Mouse (Mus musculus) hindbrain, embryonic 14.5 days (tissue): ENCODE data around the gene Slc1a4. TPM values are rescaled to one million over a fixed set of nuclear protein-coding genes. Genes with fewer than 3 reads are reported as not detected.

Experiments used
- ATAC-seq: fragments of 200-750 bp; cut with Nextera tagmentation; 2 replicates; pipeline ENCODE4 v1.8.0; 2017; ENCODE audit warnings: moderate number of reproducible peaks, mild to moderate bottlenecking, moderate TSS enrichment, moderate library complexity; ENCODE audit not compliant: low FRiP score
- DNase-seq: peaks from one replicate; pipeline ENCODE4 v3.0.0-alpha.2; 2015; ENCODE audit warnings: low spot score
- H3K27ac ChIP-seq: fragments of 300-500 bp; sonication (generic); 2 replicates; pipeline ENCODE4 v1.5.1; 2014; ENCODE audit warnings: mild to moderate bottlenecking, moderate library complexity
- H3K27me3 ChIP-seq: fragments of 300-500 bp; sonication (generic); 2 replicates; pipeline ENCODE4 v1.6.1; 2014; ENCODE audit warnings: mild to moderate bottlenecking, low read length, mixed read lengths; ENCODE audit not compliant: control insufficient read depth, insufficient read depth
- H3K36me3 ChIP-seq: fragments of 300-500 bp; sonication (generic); replicated peaks from 2 replicates; pipeline ENCODE4 v1.6.1; 2014; ENCODE audit not compliant: control insufficient read depth, insufficient read depth
- H3K4me1 ChIP-seq: fragments of 300-500 bp; sonication (generic); replicated peaks from 2 replicates; pipeline ENCODE4 v1.6.1; 2014; ENCODE audit warnings: antibody characterized with exemption, low read length, mixed read lengths; ENCODE audit not compliant: control insufficient read depth, insufficient read depth
- H3K4me2 ChIP-seq: fragments of 300-500 bp; sonication (generic); replicated peaks from 2 replicates; pipeline ENCODE4 v1.6.1; 2014; ENCODE audit warnings: mild to moderate bottlenecking, moderate library complexity
- H3K4me3 ChIP-seq: fragments of 300-500 bp; sonication (generic); replicated peaks from 2 replicates; pipeline ENCODE4 v1.5.1; 2014; ENCODE audit warnings: mild to moderate bottlenecking, low read length
- H3K9ac ChIP-seq: fragments of 300-500 bp; sonication (generic); 2 replicates; pipeline ENCODE4 v1.6.1; 2014
- H3K9me3 ChIP-seq: fragments of 300-500 bp; sonication (generic); 2 replicates; pipeline ENCODE4 v1.6.1; 2016; ENCODE audit warnings: low read length; ENCODE audit not compliant: control insufficient read depth
- WGBS: fragments of 180-500 bp; shearing (Covaris S2); extraction: QIAGEN DNeasy Blood & Tissue Kit; methylation state at CpG from one replicate; pipeline ENCODE4 v1.1.7; 2014; 5-methylcytosine and 5-hydroxymethylcytosine counted together
- polyA plus RNA-seq: library from polyadenylated mRNA; unstranded; fragments of >200 nt; fragmentation: Nextera tagmentation; extraction: Ambion mirVana; gene quantifications from 2 replicates; pipeline ENCODE4 v1.2.1, GENCODE M21; 2014

Gene Slc1a4
- polyA plus RNA-seq, 1 experiment from 2014 or later: 70.8 TPM

DNA sequence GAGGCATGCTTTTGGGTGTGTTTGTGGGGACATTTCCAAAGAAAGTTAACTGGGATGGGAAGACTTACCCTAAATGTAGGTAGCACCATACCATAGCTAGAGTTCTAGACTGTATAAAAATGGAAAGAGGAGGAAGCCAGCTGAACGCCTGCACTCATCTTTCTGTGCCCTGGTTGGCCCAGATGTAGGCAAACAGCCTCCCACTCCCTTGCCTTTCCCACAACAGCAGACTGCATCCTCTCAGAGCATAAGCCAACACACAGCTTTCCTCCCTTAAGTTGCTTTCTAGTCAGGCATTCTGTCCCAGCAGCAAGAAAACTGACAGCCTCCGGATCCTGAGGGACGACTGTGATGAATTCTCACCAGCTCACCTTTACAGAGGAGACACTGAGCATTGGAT, 25.1 kb downstream of the Slc1a4 start:
- no peaks in the 10 kb centered on the region for H3K9me3 ChIP-seq
- H3K27me3 ChIP-seq: no peaks in the 10 kb centered on the region
- DNase-seq: no peak
- WGBS: 93% methylated on average over 3 of the region's 3 CpGs
- H3K4me3 ChIP-seq: no peak overlapping the region
- no peak for ATAC-seq
- no peak overlapping the region for H3K4me2 ChIP-seq
- no peak overlapping the region for H3K9ac ChIP-seq
- H3K4me1 ChIP-seq: no peaks in the 10 kb centered on the region
- peaks cover 68% of the 10 kb centered on the region for H3K36me3 ChIP-seq
- no peak overlapping the region for H3K27ac ChIP-seq

DNA sequence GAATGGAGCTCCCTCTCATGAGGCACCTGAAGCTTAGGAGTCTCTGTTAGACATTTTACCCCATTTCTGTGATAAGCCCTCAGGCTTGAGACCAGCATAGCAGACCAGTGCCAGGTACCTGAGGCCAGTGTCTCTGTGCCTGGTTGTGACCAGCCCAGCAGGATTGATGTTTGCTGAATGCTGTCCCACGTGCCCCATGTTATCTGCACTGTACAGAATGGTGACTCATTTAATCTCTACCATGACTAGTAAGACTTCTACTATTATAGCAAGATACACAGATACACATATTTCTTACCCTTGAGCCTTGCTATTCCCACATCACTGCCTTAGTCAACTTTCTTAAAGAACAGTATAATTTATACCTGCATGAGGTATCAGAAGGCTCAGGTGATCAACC, 26.9 kb downstream of the Slc1a4 start:
- no peak overlapping the region for H3K4me2 ChIP-seq
- H3K27me3 ChIP-seq: no peaks in the 10 kb centered on the region
- H3K4me3 ChIP-seq: no peak overlapping the region
- no peaks in the 10 kb centered on the region for H3K9me3 ChIP-seq
- H3K36me3 ChIP-seq: peaks cover 58% of the 10 kb centered on the region
- no peak overlapping the region for H3K27ac ChIP-seq
- 67% methylated on average over 1 of the region's 1 CpGs for WGBS
- H3K9ac ChIP-seq: no peak overlapping the region
- ATAC-seq: no peak
- no peaks in the 10 kb centered on the region for H3K4me1 ChIP-seq
- DNase-seq: no peak

DNA sequence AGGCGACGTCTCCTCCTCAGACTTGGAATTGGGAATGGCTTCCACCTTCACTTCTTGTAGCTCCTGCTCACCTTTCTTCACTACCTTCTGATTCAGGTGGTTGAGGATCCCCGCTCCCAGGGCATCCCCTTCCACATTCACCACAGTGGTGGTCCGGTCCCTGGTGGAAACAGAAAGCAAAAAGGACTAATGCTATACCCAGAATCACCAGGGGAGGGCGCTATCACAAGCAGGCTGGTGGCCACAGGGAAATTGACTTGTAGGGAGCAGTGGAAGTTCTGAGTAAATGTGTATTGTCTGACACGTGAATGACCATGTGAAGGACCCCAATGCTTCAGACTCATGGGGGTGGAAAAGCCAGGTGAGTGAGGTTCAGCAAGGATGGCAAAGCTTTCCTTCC, 28.2 kb downstream of the Slc1a4 start:
- DNase-seq (no peak), ATAC-seq (no peak)
- H3K36me3 ChIP-seq: peaks cover 58% of the 10 kb centered on the region
- H3K4me2 ChIP-seq: no peak overlapping the region
- no peak overlapping the region for H3K27ac ChIP-seq
- H3K4me3 ChIP-seq: no peak overlapping the region
- WGBS: 70% methylated on average over 6 of the region's 6 CpGs
- H3K9ac ChIP-seq: no peak overlapping the region
- no peaks in the 10 kb centered on the region for H3K4me1 ChIP-seq
- no peaks in the 10 kb centered on the region for H3K9me3 ChIP-seq
- no peaks in the 10 kb centered on the region for H3K27me3 ChIP-seq

DNA sequence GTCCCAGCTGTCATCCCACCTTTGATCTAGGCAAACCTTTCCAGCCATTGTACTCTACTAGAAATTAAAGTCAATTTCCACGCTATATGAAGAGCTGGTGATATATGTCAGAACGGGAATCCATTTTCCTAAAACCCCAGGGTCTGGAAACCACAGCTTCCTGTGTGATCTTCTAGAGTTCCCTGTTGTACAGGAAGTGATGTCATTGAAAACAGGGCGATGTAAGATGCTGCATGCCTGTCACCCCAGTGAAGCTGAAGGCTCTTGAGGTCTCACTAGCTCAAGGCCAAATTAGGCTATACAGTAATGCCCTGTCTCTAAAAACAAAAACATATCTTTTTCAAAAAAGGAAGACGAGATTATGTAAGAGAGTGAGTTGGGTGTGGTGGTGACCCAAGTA, 31.2 kb downstream of the Slc1a4 start:
- H3K4me3 ChIP-seq: no peak overlapping the region
- ATAC-seq: no peak
- 89% methylated on average over 4 of the region's 4 CpGs for WGBS

DNA sequence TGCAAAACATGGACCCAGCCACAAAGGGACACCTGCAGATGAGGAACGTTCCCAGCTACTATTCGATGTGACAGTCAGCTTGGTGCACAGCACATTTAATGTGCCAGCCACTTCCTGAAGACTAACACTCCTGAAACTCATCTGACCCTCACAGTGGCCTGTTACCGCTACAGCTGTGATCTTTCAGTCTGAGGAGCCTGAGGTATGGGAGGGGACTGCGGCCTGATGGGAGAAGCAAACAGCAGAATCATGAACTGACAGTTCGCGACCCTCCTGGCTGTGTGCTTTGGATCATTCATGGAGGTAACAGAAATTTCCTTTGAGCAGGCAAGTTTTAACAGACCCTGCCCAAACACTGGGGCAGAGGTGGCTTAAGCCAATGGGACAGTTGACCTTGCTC, 31.7 kb downstream of the Slc1a4 start:
- Histone ChIP-seq H3K27me3 (no peaks in the 10 kb centered on the region), H3K27ac (no peak overlapping the region), H3K4me2 (no peak overlapping the region), H3K9me3 (no peaks in the 10 kb centered on the region), H3K9ac (no peak overlapping the region), H3K36me3 (peaks cover 33% of the 10 kb centered on the region), H3K4me1 (no peaks in the 10 kb centered on the region), H3K4me3 (no peak overlapping the region)
- WGBS: 92% methylated on average over 6 of the region's 6 CpGs
- DNase-seq (no peak), ATAC-seq (no peak)

More for the DNA sequence above, 31.2 kb downstream of the Slc1a4 start:
- Histone ChIP-seq H3K27me3 (no peaks in the 10 kb centered on the region), H3K4me1 (no peaks in the 10 kb centered on the region), H3K36me3 (peaks cover 38% of the 10 kb centered on the region), H3K4me2 (no peak overlapping the region), H3K9me3 (no peaks in the 10 kb centered on the region), H3K27ac (no peak overlapping the region), H3K9ac (no peak overlapping the region)
- DNase-seq: no peak

DNA sequence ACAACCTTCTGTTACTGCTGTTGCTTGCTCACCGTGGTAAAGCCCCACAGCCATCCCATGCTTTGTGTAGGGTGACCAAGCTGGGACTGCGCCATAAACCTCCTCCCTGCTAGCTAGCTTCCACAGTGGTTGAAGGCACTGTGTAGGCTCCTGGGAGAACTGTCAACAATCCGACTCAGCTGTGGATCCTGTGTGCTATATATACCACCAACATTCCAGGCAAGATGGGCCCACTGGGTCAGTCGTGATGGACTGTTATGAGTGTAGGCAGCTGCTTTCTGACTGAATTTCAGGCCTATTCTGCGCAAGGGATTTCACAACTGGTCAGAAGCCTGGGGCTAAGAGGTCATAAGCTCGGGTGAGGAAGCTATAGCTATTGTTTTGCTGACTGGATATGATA, 32.6 kb downstream of the Slc1a4 start:
- Histone ChIP-seq H3K4me3 (no peak overlapping the region), H3K27me3 (no peaks in the 10 kb centered on the region), H3K9ac (no peak overlapping the region), H3K36me3 (peaks cover 23% of the 10 kb centered on the region), H3K9me3 (no peaks in the 10 kb centered on the region), H3K27ac (no peak overlapping the region), H3K4me2 (no peak overlapping the region), H3K4me1 (no peaks in the 10 kb centered on the region)
- WGBS: 85% methylated on average over 6 of the region's 6 CpGs
- ATAC-seq (no peak), DNase-seq (no peak)

DNA sequence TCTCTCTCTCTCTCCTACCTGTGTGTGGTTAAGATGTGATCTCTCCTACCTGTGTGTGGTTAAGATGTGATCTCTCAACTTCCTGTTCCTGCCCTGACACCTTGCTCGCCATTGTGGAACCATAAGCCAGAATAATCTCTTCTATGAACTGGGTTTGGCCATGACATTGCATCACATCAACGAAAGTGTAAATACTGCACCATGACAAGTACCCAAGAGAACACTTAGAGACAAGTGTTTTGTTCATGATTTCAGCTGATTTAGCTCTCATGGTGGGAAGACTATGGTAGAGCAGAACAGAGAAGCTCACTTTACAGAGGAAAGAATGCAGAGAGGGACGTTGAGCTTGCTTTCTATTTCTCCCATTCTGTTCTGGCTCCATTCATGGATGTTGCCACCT, 48.0 kb downstream of the Slc1a4 start:
- Histone ChIP-seq H3K4me2 (no peak overlapping the region), H3K4me3 (no peak overlapping the region), H3K27ac (no peak overlapping the region), H3K9ac (no peak overlapping the region), H3K4me1 (no peaks in the 10 kb centered on the region), H3K36me3 (no peaks in the 10 kb centered on the region), H3K27me3 (no peaks in the 10 kb centered on the region), H3K9me3 (no peaks in the 10 kb centered on the region)
- ATAC-seq (no peak), DNase-seq (no peak)
- 87% methylated on average over 3 of the region's 3 CpGs for WGBS

DNA sequence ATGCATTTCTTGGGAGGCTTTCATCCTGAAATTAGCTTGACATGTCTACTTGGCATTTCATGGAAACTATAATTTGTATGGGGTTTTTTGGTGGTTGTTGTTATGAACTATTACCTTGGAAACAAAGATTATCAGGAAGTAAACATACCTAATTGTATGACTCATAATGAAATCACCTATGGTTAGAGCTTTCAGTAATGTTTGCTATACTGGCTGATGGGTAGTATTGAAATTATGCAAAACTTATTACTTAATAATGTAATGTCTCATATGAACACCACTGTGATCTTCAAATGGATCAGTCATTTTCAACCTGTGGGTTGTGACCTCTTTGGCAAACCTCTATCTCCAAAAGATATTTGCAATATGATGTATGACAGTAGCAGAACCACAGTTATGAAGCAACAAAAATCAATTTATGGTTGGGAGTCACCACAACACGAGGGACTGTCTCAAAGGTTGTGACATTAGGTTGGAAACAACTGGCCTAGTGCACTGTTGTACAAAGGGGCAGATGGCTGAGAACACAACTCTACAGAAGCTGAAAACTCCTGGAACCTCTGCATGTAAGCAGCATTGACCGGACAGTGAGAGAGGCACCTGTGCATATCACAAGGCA, 49.8 kb downstream of the Slc1a4 start:
- 89% methylated on average over 2 of the region's 2 CpGs for WGBS
- Histone ChIP-seq H3K27ac (no peak overlapping the region), H3K9me3 (no peaks in the 10 kb centered on the region), H3K4me2 (no peak overlapping the region), H3K4me1 (no peaks in the 10 kb centered on the region), H3K27me3 (no peaks in the 10 kb centered on the region), H3K36me3 (no peaks in the 10 kb centered on the region), H3K4me3 (no peak overlapping the region), H3K9ac (no peak overlapping the region)
- no peak for DNase-seq
- ATAC-seq: no peak

DNA sequence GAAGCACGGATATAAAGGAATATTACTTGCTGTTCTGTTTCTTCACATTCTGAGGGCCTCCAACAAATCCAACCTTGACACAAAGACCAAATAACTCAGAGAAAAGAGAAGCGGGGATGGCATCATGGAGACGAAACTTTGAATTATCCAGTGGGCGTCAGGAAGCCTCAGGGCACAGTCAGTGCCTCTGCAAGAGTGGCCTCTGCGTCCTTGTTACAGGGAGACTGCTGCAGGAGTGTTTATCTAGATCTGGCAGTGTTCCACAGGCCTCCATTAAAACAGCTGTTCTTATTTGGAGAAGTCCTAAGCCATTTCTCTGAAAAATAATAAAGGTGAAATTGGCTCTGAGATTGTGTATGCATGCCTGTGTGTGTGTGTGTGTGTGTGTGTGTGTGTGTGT, 51.5 kb downstream of the Slc1a4 start:
- no peak overlapping the region for H3K9ac ChIP-seq
- H3K9me3 ChIP-seq: no peaks in the 10 kb centered on the region
- no peaks in the 10 kb centered on the region for H3K4me1 ChIP-seq
- no peak overlapping the region for H3K27ac ChIP-seq
- H3K27me3 ChIP-seq: no peaks in the 10 kb centered on the region
- no peaks in the 10 kb centered on the region for H3K36me3 ChIP-seq
- H3K4me3 ChIP-seq: no peak overlapping the region
- ATAC-seq (no peak), DNase-seq (no peak)
- no peak overlapping the region for H3K4me2 ChIP-seq
- WGBS: 85% methylated on average over 5 of the region's 5 CpGs

DNA sequence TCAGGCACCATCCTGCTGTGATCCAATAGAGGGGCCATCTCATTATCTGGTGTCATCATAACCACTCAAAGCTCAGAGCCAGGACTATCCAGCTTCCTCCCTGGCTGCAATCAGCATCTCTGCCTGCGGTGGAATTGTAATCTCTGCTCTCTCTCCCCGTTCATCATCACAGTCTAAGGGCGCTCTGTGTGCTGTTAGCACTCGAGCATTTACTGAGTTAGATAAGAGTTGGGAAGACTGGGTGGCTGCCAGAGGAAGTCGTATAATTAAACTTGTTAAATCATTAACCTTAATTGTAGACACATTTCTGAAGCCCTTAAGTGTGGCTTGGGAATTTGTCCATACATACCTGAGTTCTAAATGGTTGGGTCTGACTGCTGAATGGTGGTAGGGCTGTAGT, 53.8 kb downstream of the Slc1a4 start:
- Histone ChIP-seq H3K4me2 (no peak overlapping the region), H3K36me3 (no peaks in the 10 kb centered on the region), H3K27me3 (no peaks in the 10 kb centered on the region), H3K4me1 (no peaks in the 10 kb centered on the region), H3K9ac (no peak overlapping the region), H3K27ac (no peak overlapping the region), H3K9me3 (no peaks in the 10 kb centered on the region), H3K4me3 (no peak overlapping the region)
- DNase-seq: no peak
- WGBS: 78% methylated on average over 5 of the region's 5 CpGs
- no peak for ATAC-seq
